Mouse (Mus musculus) embryo, embryonic 10 days (tissue): ENCODE measurements around the gene Iars.

Experiments
- DNase-seq: peaks from one replicate; pipeline ENCODE4 v3.0.0-alpha.2; 2015; ENCODE audit warnings: low spot score

The Iars gene

DNA sequence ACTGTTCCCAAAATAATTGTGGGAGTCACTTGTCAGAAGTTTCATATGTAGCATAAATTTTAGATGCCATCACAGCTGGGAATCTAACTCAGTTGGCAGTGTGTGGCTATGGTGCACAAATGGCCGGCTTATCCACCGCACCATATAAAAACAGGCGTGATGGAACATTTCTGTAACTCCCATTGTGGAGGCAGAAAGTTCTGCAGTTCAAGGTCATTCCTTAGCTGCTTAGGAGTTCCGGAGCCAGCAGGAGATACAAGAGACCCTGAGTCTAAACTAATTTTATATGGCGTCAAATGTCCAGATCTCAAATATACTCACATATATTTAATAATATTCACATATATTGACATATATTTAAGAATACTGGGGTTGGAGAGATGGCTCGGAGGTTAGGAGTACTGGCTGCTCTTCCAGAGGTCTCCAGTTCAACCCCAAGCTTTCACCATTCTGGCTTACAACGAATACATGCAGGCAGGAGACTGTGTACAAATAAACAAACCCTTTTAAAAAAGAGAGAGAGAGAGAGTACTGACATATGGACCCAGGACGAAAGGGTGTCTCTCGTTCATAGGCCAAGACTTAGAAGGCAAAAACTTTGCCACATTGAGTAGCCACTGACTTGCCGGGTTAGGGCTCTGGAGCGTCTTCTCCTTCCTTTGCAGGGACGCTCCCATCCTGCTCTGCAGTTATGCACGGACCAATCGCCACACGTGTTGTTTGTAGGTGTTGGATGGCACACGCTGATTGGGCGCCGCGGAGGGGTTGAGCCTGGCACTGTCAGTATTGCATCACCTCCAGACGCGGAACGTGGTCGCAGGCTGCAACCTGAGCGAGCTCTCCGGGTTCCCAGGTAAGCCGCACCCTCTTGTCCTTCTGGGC is at the start of gene Iars:
Gene Iars, plus strand, starts transcription at position 750 of the 882 bp plus-strand sequence.
- peak; percentile 100 for DNase-seq

DNA sequence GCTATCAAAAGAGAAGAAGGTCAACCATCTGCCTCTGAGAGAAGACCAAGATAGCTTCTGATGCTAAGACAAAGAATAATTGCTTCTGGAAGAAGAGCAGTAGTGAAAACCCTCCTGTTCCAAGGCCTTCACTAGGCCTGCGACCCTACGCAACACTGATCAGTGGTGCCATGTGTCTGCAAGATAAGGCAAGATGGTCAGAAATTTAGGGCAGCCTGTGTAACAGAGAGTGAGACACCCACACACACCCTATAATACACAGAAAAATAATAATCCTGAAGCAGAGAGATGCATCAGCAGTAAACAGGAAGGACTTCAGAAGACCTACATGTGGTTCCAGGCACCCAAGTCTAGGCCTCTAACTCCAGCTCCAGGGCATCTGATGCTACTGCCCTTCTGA is 41.9 kb upstream of the Iars start:
- DNase-seq: no peak

DNA sequence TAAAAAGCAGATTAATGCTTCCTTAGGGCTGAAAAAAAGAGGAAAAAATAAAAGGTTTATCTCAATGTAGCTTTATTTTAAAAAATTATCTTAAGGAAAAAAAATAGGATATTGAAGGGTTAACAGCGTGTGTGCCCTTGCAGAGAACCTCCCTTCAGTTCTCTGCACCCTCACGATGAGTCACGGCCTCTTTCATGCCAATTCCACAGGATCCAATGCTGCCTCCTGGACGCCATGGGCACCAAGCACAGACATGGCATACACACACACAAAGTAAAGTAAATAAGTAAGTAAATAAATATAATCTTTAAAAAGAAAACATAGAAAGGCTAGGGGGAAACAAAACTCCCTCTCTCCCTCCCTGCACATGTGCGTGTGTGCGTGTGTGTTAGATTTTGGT is 39.2 kb upstream of the Iars start:
- DNase-seq: no peak

DNA sequence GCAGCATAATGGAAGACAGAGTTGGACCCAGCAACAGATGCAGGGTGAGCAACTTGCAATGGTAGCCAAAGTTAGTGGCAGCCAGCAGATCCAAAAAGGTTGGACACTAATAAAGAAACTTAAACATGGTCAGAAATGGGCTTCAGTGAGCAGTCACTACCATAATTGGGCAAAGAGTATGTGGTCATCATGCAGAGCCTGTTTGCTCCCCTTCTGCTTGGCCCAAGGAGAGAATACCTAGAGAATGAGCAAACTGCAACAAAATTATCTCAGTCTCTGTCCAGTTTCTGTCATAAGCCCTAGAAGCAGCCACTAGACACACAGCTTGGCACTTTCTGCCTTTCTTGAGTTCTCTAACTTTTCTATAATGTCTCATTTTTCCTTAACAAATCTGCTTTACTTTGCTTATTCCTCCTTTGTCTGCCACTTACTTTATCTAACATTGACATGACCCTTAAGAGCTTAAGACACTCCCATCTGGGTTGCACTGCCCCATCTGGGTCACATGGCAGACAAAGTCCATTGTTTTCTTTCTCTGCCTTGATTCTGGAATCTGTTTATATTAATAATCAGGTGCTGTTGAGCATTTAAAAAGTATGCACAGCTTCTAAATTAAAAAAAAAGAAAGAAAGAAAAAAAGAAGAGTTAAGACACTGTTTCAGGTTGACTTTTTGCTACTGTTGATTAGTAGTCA is 38.1 kb upstream of the Iars start:
- DNase-seq: no peak

DNA sequence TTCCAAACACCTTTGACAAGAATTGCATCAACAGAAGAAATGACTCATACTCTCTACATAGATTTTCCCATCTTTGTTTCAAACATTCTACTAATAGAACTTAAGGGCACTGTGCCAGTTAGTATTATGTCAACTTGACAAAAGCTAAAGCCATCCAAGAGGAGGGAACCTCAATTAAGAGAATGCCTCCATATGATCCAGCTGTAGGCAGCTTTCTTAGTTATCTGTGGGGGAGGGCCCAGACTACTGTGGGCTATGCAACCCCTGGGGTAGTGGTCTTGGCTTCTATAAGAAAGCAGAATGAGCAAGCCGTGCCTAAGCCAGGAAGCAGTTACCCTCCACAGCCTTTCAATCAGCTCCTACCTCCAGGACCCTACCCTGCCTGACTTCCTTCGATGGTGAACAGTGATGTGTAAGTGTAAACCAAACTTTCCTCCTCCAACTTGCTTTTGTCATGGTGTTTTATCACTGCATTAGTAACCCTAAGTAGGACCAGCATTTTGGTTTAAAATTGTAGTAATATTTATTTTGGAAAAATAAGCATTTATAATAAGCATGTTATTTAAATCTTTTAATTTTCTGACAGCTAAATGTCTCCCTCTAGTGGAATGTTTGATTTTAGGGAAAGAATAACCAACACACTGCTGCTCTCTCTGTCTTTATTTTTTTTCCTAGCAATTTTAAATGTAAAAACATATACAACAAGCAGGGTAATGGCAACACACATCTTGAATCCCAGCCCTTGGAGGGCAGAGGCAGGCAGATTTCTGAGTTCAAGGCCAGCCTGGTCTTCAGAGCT is 37.0 kb upstream of the Iars start:
- DNase-seq: no peak

DNA sequence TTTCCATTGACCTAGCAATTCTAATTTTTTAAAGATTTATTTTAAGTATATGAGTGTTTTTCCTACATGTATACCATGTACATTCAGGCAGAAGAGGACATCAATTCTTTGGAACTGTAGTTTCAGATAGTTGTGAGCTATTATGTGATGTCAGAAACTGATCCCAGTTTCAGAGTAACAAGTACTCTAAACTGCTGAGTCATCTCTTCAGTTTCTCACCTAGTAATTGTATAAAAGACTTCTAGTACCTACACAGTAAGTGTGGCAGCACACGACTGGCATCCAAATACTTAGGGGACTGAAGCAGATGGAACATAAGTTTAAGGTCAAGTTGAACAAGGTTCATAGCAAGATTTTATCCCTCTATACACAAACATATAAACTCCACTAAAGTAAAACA is 35.9 kb upstream of the Iars start:
- no peak for DNase-seq

DNA sequence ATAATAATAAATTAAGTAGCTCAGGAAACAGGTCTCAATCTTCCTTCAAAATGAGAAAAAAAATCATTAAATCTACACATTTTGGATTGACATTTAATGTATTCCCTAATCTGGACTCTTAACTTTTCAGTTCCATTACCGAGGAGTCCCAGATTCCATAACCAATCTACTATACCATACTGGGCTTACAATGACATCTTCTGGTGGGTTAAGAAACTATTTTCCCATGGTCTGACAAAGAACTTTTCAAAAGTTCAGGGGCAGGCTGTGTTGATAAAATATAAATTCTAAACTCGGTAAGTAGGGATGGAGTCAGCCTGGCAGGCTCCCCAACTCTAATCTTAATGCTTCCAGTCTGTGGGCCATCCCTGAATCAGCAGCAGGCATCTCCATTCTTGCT is 30.8 kb upstream of the Iars start:
- DNase-seq: no peak

DNA sequence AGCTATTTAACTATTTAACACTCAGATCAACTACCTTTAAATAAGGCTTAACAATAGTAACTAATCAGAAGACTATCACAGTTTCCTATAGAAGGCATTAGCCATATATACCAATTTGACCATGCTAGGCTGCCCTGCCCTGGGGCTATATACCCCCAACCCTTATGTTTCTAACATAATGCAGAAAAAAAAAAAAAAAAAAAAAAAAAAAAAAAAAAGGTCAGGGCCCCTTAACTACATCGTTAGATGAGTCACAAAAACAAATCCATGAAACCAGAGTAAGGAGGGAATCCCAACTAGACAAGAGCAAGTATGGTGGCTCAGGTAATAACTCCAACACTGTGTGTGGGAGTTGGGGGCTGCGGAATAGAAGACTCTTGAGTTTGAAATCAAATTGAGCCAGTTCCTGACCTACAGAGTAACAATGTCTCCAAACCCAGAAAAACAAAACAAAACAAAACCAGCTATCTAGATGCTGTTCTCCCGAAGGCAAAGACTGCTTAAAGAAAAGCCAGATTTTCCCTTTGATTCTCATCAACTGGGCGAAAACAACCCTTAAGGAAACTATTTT is 30.0 kb upstream of the Iars start:
- no peak for DNase-seq

DNA sequence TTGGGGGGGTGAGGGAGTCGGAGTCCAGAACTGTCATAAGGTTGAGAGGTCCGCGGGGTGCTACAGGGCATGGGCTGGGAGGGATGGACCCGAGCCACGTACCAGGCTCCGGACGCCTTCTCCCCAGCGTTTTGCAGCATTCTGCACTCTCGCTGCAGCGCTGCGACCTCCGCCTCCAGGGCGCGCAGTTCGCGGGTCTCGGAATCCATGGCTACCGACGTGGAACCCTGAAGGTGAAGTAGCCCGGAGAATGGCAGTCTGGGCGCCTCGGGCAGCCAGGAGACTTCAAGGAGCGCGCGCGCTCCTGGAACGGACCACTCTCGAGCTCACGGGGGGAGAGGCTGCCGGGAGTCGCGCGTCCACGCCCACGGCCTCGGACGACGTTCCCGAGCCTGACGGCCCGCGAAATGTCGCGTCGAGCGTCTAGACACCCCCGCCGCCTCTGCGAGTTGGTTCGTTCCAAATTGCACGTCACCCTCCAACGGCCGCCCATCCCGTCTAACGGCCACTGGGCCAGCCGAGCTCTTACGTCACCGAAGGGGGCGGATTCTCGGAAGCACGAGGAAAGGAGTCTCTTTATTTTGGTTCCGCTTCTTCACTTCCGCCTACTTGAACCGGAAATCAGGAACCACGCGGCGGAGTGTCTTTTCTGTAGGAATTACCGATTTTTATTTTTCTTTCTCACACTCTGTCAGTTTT is 29.3 kb upstream of the Iars start, which contains the start of the genes Cenpp and Nol8:
Gene Cenpp, minus strand, starts transcription at position 305 of the 699 bp plus-strand sequence.
Gene Nol8, plus strand, starts transcription at position 598 of the 699 bp plus-strand sequence.
- peak; percentile 99 for DNase-seq

DNA sequence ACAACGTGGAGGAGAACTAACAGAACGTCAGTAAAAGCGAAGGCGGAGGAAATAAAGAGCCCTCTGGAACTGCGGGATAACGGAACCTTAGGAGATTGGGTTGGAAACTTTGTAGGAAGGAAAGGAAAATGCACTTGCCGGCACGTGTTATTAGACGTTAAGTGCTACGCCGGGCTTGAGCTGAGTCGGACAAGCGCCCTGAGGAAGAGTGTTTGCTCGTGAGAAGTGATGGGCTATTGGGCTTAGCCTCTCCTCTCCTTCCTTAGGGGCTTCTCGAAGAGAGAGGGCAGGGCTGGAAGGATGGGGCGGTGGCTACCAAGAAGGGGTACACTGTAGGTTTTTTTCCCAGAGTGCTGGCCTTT is 28.7 kb upstream of the Iars start:
- DNase-seq: peak; percentile 67

DNA sequence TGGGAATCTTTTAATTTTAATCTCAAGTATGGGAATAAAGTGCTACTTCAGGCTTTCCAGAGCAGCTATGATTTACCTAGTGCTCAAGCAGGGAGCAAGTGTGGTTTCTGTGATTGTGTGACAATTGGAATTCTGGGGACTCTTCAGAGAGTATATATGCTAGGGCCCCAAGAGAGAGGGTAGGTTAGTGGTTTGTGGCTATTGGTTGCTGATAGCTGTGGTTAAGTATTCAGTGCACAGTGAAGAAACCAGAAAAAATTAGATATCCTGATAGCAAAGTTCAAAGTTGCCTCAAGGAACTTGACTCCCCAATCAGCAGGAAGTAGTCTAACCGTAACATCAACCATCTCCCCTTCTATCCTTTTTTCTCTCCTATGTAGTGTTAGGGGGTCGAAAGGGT is 4.1 kb upstream of the Iars start:
- no peak for DNase-seq

DNA sequence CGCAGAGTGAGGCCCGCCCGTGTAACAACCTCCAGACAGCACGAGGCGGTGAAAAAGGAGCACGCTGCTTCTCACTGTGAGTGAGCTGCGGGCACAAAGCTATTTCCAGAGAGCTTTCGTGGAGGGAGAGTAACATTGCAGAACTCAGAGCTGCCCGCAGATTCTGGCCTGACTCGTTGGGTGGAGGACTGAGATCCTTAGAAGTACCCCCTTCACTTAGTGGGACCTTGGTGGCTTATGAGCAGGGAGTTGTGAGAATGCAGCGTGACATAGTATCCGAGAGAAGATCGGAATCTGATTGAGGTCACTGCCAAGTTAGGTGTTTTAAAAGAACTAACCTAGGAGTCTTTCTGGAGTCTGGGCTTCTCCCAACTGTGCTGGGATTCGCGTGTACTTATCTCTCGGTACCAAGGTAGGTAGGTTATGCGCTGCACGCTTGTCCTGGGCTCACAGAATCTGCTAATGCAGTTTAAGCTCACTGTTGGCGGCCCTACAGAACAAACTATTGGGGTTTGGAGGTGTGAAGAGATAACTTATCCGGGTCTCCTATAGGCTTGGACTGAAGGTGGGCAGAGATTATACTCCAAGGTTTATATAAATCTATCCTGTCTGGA is 440 bp downstream of the Iars start:
- DNase-seq: no peak

DNA sequence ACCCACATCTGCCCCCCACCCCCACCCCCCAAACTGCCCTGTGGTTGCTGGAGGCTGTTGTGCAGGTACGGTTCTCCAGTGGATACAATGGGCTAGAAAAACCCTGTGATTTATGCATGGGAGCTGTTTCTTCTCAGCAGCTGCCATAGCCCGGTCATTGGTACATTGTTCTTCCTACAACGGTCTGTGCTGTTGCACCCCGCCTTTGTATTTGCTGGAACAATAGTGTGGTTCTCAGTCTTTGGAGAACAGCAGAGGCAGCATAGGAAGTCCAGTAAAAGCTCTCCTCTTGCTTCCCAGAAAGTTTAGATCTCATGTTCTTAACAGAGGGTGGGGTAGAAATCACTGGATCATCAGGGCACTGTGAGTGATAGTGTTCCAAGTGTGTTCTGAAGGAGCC is 2.4 kb downstream of the Iars start:
- no peak for DNase-seq

DNA sequence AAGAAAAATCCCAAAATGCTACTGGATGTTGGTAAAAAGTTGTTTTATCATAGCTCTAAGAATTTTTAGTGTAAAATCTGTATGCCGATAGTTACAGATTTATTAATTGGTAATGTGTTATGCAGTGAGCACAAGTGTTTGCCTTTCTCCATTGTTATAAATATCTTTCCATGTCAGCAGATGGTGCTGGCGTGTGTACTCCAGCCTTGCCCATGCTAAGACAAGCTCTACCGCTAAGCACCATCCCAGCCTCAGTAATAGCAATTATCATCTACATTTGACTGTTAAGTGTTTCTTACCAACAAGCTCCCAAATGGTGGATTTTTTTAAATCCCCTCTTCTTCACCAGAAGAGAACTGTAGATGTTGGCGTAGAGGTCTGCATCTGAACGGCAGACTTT is 9.2 kb downstream of the Iars start:
- DNase-seq: no peak

DNA sequence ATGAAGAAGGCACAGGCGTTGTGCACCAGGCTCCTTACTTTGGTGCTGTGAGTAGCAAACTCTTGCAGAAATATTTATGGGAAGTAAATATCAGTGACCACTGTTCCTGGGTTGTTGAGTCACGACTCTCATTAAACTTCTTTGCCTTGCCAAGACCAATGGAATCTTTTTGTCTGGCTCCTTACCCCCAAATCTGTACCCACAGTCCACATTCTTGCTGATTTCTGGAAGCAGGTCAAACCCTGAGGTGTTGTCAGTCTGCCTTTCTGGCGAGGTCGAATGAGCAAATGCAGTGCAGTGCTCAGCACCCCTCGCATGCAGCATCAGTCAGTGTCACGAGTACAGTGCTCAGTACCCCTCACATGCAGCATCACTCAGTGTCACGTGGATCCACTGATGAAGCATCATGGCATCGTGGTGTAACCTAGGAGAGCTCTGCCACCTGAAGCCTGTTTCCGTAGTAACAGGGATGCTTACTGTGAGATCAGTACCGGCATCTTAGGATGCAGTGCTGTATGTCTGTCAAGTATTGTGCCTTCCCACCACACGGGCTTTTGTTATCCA is 21.4 kb downstream of the Iars start:
- no peak for DNase-seq

DNA sequence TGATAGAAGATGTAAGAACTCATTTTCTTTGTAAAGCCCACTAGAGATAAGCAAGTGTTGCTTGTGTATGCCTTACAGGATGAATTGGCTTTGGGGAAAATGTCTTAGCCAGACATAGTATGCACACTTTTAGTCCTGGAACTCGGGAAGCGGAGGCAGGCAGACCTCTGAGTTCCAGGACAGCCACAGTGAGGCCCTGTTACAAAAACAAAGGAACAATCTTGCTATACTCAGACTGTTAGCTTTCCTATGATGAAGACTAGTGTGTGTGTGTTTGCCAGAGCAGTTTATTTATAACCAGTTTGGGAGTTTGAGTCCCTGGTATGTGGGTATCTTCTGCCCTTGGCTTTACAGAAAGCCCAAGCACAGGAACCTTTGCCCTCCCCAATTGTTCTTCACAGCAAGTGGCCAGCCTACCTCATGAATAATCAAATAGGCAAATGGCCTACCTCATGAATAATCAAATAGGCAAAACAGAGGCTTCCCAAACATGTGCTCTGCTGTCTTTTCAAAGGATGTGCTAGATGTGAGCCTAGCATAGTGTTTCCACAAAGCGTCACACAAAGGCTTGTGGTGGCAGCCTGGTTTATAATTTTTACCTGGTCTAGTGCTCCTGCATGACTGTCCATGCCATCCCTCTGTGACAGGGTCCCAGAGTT is 24.3 kb downstream of the Iars start:
- no peak for DNase-seq

DNA sequence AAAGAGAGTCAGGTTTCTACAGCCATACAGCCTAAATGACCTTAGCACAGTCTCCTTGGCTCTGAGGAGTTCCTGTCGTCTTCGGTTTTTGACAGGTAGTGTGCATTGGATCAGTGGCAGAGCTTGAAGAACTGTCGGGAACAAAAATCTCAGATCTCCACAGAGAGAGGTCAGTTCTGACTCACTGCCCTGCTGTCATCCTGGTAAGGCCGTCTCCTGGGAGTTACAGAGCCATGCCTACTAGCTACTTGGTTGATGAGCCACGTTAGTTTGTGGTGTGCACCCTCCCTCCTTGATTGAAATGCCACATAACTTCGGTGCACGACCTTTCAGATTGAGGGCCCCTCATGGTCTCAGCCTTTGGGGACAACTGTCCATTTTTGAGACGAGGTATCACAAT is 26.4 kb downstream of the Iars start:
- no peak for DNase-seq

DNA sequence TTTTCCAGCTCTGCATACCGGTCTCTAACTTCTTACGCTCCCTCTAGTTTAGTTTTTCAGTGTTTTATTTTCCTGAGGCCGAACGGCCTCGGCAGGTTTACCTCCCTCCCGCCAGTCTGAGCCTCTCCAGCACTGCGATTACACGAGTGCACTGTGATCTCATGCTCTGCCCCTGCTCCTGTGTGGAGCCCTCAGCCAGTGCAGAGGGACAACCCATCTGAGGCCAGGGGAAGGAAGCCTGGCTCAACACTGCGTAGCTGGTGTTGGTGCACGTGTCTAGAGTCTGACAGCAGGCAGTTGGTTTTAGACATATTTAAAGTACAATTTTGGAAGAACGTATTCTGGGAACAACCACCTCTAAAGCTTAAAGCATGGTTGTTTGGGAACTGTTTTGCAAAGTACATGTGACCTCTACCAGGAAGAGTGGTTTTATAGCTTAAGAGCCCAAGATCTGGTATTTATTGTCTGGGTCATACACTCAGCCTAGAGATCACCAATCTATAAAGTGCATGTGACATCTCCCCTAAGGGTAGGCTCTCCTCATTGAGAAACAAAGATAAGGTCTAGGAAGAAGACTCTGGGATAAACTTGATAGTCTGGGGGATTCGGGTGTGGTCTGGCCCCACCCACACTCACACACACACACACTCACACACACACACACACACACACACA is 30.3 kb downstream of the Iars start:
- no peak for DNase-seq

DNA sequence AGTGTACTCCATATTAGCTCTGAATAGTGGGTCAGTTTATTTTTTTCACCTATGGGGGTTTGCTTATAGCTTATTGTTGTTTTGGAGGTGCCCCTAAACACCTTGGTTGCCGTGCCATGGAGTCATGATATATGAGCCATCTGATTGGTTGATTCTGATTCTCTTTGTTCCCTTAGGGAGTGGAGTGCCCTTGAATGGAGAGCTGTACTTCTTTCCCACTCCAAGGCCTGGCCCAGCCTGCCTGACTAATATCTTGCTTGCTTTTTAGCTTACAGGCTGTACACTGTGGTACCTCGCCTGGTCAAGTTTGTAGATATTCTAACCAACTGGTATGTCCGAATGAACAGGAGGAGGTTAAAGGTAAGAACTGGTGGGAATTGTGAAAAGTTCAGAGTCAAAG is 37.4 kb downstream of the Iars start:
- DNase-seq: no peak

DNA sequence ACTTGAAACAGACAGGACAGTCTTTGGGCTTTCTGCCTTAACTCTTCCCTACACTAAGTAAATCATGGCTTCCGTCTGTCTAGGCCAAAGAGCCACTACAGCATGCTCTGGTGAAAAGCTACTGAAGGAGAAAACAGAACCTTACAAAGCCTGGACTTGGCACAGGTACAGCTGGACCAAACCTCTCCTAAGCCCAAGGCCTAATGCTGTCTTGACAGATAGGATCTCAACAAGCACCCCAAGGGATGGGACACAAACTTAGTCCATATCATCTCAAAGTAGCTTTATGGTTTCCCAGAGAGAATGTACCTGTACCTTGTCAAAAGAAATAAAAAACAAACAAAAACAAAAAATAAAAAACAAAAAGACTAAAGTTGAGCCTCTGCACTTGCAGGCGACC is 54.5 kb downstream of the Iars start:
- no peak for DNase-seq
